Mouse (Mus musculus) testis, adult 2 months (tissue): ENCODE measurements around the gene Rapgef2.

Source experiments
- CTCF ChIP-seq: fragments of 200-500 bp; IDR thresholded peaks from 2 replicates; pipeline ENCODE4 v1.5.1; 2012; ENCODE audit warnings: low read depth, mild to moderate bottlenecking, inconsistent platforms, low read length, moderate library complexity; ENCODE audit not compliant: control insufficient read depth, insufficient read depth, insufficient replicate concordance
- POLR2A ChIP-seq: fragments of 200-500 bp; IDR thresholded peaks from 2 replicates; pipeline ENCODE4 v1.6.1; 2012; ENCODE audit warnings: low read depth, mild to moderate bottlenecking, inconsistent platforms, low read length, moderate library complexity; ENCODE audit not compliant: control insufficient read depth

DNA sequence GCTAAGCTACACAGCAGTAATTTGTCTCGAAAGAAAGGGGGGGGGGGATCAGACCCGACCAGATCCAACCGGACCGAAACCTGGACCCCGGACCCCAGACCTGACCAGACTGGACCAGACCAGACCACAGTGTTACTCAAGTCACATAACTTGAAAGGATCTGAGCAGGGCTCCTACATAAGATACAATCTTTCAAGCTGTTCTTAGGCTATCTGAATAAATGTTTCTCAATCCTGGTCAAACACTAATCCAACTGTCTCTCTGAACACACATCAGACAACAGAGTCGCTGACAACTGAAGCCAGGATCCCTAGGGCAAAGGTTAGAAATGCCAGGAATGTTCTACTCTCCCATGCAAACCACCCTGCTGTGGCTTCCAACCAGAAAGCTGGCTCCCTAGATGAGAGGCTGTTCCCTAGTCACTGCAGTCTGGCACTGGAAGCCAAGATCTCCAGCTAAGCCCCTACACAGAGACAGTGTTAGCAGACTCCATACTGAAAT, 24.5 kb downstream of the Rapgef2 start:
- TF ChIP-seq POLR2A, result no peak
- TF ChIP-seq CTCF, result no peak
